Mouse (Mus musculus): Measurements from ENCODE around the gene Ptpn21. TPM values are rescaled to one million over a fixed set of nuclear protein-coding genes. Genes with fewer than 3 reads are reported as not detected.

Ptpn21 gene
- polyA plus RNA-seq, 1 experiment from 2014 or later = 7.0 TPM

DNA sequence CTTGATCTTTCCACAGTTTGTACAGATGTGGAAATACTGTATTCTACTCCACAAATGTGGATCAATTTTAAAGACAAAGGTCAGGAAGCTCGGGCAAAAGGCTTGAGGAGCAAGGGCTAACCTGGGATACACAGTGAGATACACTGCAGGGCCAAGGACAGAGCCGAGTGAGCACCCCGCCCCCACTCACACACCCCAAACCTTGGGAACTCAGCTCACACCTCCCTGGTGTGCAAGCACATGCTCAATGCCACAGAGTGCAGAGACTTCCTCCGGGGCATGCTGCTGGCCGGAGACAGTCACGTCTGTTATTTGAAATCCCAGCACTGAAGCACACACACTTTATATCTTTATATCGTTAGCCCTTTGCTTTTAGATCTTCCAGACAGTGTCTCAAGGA, 11.1 kb downstream of the Ptpn21 start:
- Histone ChIP-seq H3K27ac (ENCODE audit: low read length) (no peak overlapping the region), H3K4me2 (replicated peaks; ENCODE audit: low read depth, low read length) (no peak overlapping the region), H3K4me3 (ENCODE audit: low read length) (no peak overlapping the region), H3K9me3 (ENCODE audit: low read length) (no peaks in the 10 kb centered on the region), H3K27me3 (ENCODE audit: insufficient read depth, low read length) (no peaks in the 10 kb centered on the region), H3K9ac (replicated peaks; ENCODE audit: low read length) (no peak overlapping the region), H3K36me3 (ENCODE audit: insufficient read depth, low read length) (no peaks in the 10 kb centered on the region), H3K4me1 (ENCODE audit: insufficient read depth, low read length) (0 out of 2 replicates have a peak, but pooled peaks cover 6% of the 10 kb centered on the region)
- WGBS = 84% methylated on average over 7 of the region's 7 CpGs
- ATAC-seq (ENCODE audit: low FRiP score, low TSS enrichment) = no peak

DNA sequence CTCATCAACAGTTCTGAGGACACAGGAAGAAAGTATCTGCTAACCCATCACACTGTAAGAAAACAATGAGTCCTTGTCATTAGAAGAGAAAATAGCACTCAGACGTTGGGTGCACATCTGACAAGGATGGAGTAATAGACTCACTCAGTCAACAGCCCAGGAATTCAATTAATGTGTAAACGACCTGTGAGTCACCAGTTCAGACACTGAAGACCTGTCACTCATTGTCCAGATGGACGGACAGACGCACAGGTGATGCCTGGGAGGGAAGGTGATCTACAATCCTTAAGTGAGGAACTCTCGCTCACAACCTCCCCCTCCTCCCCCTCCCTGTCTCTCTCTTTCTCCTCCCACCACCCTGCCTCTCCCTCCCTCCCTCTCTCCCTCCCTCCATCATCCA, 12.2 kb downstream of the Ptpn21 start:
- Histone ChIP-seq H3K4me2 (replicated peaks; ENCODE audit: low read depth, low read length) (no peak overlapping the region), H3K27ac (ENCODE audit: low read length) (no peak overlapping the region), H3K4me3 (ENCODE audit: low read length) (no peak overlapping the region), H3K9me3 (ENCODE audit: low read length) (no peaks in the 10 kb centered on the region), H3K36me3 (ENCODE audit: insufficient read depth, low read length) (no peaks in the 10 kb centered on the region), H3K9ac (replicated peaks; ENCODE audit: low read length) (no peak overlapping the region), H3K27me3 (ENCODE audit: insufficient read depth, low read length) (no peaks in the 10 kb centered on the region), H3K4me1 (ENCODE audit: insufficient read depth, low read length) (peaks cover 10% of the 10 kb centered on the region)
- peak; percentile 80 for ATAC-seq (ENCODE audit: low FRiP score, low TSS enrichment)
- WGBS = 59% methylated on average over 5 of the region's 5 CpGs

- ATAC-seq (ENCODE audit: low FRiP score, low TSS enrichment) = no peak
- Histone ChIP-seq H3K4me2 (replicated peaks; ENCODE audit: low read depth, low read length) (no peak overlapping the region), H3K4me1 (ENCODE audit: insufficient read depth, low read length) (peaks cover 12% of the 10 kb centered on the region), H3K9ac (replicated peaks; ENCODE audit: low read length) (no peak overlapping the region), H3K9me3 (ENCODE audit: low read length) (no peaks in the 10 kb centered on the region), H3K4me3 (ENCODE audit: low read length) (no peak overlapping the region), H3K36me3 (ENCODE audit: insufficient read depth, low read length) (no peaks in the 10 kb centered on the region), H3K27ac (ENCODE audit: low read length) (no peak overlapping the region), H3K27me3 (ENCODE audit: insufficient read depth, low read length) (no peaks in the 10 kb centered on the region)
- 87% methylated on average over 7 of the region's 7 CpGs for WGBS
Observed at GRCm38 (mm10) chr12:98724224-98724623, 13.0 kb downstream of the Ptpn21 start.

DNA sequence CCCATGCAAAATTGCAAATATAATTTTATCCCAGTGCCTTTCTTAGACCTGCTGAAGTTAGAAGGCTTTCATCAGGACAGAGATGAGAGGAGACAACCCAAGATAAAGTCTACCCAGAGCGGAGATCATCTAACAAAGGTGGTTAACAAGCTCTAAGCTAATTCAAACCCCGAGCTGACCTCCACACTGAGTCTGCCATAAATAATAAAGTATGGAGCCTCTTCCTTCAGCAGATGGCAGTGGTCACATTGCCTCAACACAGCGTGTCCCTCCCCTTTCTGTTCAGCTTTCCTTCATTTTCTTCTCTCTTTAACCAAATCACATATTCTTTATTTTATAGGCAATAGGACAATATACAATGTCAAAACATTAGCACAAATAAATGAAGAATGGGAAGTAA, 16.2 kb downstream of the Ptpn21 start:
- Histone ChIP-seq H3K36me3 (ENCODE audit: insufficient read depth, low read length) (no peaks in the 10 kb centered on the region), H3K4me1 (ENCODE audit: insufficient read depth, low read length) (peaks cover 12% of the 10 kb centered on the region), H3K9ac (replicated peaks; ENCODE audit: low read length) (no peak overlapping the region), H3K4me2 (replicated peaks; ENCODE audit: low read depth, low read length) (no peak overlapping the region), H3K9me3 (ENCODE audit: low read length) (no peaks in the 10 kb centered on the region), H3K4me3 (ENCODE audit: low read length) (no peak overlapping the region), H3K27me3 (ENCODE audit: insufficient read depth, low read length) (no peaks in the 10 kb centered on the region), H3K27ac (ENCODE audit: low read length) (no peak overlapping the region)
- no peak for ATAC-seq (ENCODE audit: low FRiP score, low TSS enrichment)
- WGBS = 56% methylated on average over 3 of the region's 3 CpGs

- ATAC-seq (ENCODE audit: low FRiP score, low TSS enrichment) = no peak
- no peaks in the 10 kb centered on the region for H3K9me3 ChIP-seq (ENCODE audit: low read length)
- peaks cover 12% of the 10 kb centered on the region for H3K4me1 ChIP-seq (ENCODE audit: insufficient read depth, low read length)
- no peak overlapping the region for H3K9ac ChIP-seq (replicated peaks; ENCODE audit: low read length)
- H3K27me3 ChIP-seq (ENCODE audit: insufficient read depth, low read length) = no peaks in the 10 kb centered on the region
- no peak overlapping the region for H3K4me3 ChIP-seq (ENCODE audit: low read length)
- WGBS = 59% methylated on average over 3 of the region's 3 CpGs
- H3K36me3 ChIP-seq (ENCODE audit: insufficient read depth, low read length) = no peaks in the 10 kb centered on the region
- no peak overlapping the region for H3K4me2 ChIP-seq (replicated peaks; ENCODE audit: low read depth, low read length)
- no peak overlapping the region for H3K27ac ChIP-seq (ENCODE audit: low read length)
Observed at GRCm38 (mm10) chr12:98720628-98721027, 16.6 kb downstream of the Ptpn21 start.

DNA sequence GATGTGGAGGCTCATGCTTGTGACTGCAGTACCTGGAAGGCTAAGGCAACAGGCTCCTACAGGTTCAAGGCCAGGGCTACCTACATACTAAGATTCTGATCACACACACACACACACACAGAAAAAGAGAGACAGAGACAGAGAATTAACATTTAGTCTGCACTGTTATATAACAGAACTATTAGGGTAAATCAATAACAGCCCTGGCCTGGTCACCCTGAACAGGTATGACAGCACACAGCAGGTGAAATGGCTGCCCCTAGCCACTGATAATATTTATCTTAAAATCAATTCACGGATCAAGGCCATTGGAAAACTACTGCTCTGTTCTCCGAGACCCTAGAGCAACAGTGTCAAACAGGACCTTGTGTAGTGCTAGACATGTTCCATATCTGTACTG, 21.1 kb downstream of the Ptpn21 start:
- ATAC-seq (ENCODE audit: low FRiP score, low TSS enrichment) = peak; percentile 13; the same call in 1 of the 2 replicates
- Histone ChIP-seq H3K4me2 (replicated peaks; ENCODE audit: low read depth, low read length) (no peak overlapping the region), H3K4me1 (ENCODE audit: insufficient read depth, low read length) (peaks cover 21% of the 10 kb centered on the region), H3K36me3 (ENCODE audit: insufficient read depth, low read length) (no peaks in the 10 kb centered on the region), H3K9ac (replicated peaks; ENCODE audit: low read length) (no peak overlapping the region), H3K27me3 (ENCODE audit: insufficient read depth, low read length) (no peaks in the 10 kb centered on the region), H3K4me3 (ENCODE audit: low read length) (no peak overlapping the region), H3K9me3 (ENCODE audit: low read length) (no peaks in the 10 kb centered on the region), H3K27ac (ENCODE audit: low read length) (no peak overlapping the region)
- WGBS = 68% methylated on average over 2 of the region's 2 CpGs

GRCm38 (mm10) chr12:98714757-98715156, 22.4 kb downstream of the Ptpn21 start:
- H3K4me2 ChIP-seq (replicated peaks; ENCODE audit: low read depth, low read length) = no peak overlapping the region
- 56% methylated on average over 11 of the region's 11 CpGs for WGBS
- peaks cover 15% of the 10 kb centered on the region for H3K4me1 ChIP-seq (ENCODE audit: insufficient read depth, low read length)
- no peak overlapping the region for H3K27ac ChIP-seq (ENCODE audit: low read length)
- H3K9ac ChIP-seq (replicated peaks; ENCODE audit: low read length) = no peak overlapping the region
- no peak overlapping the region for H3K4me3 ChIP-seq (ENCODE audit: low read length)
- H3K27me3 ChIP-seq (ENCODE audit: insufficient read depth, low read length) = no peaks in the 10 kb centered on the region
- no peak for ATAC-seq (ENCODE audit: low FRiP score, low TSS enrichment)
- no peaks in the 10 kb centered on the region for H3K9me3 ChIP-seq (ENCODE audit: low read length)
- no peaks in the 10 kb centered on the region for H3K36me3 ChIP-seq (ENCODE audit: insufficient read depth, low read length)

DNA sequence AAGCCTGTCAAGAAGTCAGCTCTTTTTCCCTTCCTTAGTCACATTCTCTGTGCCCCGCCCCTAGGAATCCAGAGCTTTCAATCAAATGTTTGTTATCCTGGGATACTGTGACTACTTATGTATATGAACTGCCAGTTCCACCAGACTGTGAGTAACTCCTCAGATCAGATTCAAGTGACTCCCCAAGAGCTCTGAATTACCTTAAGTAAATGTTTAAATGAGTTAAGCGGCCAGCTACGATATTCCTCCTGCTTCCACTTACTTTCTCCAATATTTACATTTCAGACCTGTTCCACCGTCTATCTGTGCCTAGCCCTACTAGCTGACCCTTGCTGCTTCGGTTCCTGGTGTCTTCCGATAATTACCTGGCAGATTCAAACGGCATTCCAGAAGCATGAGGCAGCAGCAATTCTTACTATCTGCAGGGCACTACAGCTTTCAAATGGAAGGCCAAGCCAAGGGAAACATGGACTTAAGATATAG, 23.5 kb downstream of the Ptpn21 start:
- ATAC-seq (ENCODE audit: low FRiP score, low TSS enrichment) = no peak
- no peaks in the 10 kb centered on the region for H3K9me3 ChIP-seq (ENCODE audit: low read length)
- H3K4me3 ChIP-seq (ENCODE audit: low read length) = no peak overlapping the region
- 56% methylated on average over 7 of the region's 7 CpGs for WGBS
- H3K9ac ChIP-seq (replicated peaks; ENCODE audit: low read length) = no peak overlapping the region
- H3K36me3 ChIP-seq (ENCODE audit: insufficient read depth, low read length) = no peaks in the 10 kb centered on the region
- no peaks in the 10 kb centered on the region for H3K27me3 ChIP-seq (ENCODE audit: insufficient read depth, low read length)
- H3K27ac ChIP-seq (ENCODE audit: low read length) = 0 out of 2 replicates have a peak overlapping the region, but pooled peaks have one; percentile 18
- no peak overlapping the region for H3K4me2 ChIP-seq (replicated peaks; ENCODE audit: low read depth, low read length)
- peaks cover 15% of the 10 kb centered on the region for H3K4me1 ChIP-seq (ENCODE audit: insufficient read depth, low read length)

DNA sequence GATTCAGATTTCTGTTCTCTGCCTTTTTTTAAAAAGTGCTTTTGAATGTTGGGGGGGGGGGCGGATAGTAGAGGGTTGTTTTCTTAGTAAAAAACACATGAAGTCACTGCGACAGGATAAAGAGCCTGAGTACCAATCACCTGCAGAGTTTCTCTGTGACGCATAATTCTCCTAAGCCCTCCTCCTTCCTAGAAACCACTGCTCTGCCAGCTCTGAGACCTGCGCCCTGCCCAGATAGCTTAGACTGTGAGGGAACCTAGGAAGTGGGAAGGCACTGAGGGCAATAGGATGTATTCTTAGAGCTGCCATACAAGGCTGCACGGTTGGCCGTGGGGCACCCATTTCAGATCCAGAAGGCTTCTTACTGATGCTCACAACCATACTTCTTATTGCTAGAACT, 24.4 kb downstream of the Ptpn21 start:
- Histone ChIP-seq H3K9ac (replicated peaks; ENCODE audit: low read length) (no peak overlapping the region), H3K9me3 (ENCODE audit: low read length) (no peaks in the 10 kb centered on the region), H3K27ac (ENCODE audit: low read length) (no peak overlapping the region), H3K4me2 (replicated peaks; ENCODE audit: low read depth, low read length) (no peak overlapping the region), H3K4me1 (ENCODE audit: insufficient read depth, low read length) (peaks cover 15% of the 10 kb centered on the region), H3K36me3 (ENCODE audit: insufficient read depth, low read length) (no peaks in the 10 kb centered on the region), H3K27me3 (ENCODE audit: insufficient read depth, low read length) (no peaks in the 10 kb centered on the region), H3K4me3 (ENCODE audit: low read length) (no peak overlapping the region)
- no peak for ATAC-seq (ENCODE audit: low FRiP score, low TSS enrichment)
- 78% methylated on average over 6 of the region's 6 CpGs for WGBS

GRCm38 (mm10) chr12:98703961-98704360, 33.2 kb downstream of the Ptpn21 start:
- Histone ChIP-seq H3K27ac (ENCODE audit: low read length) (no peak overlapping the region), H3K9me3 (ENCODE audit: low read length) (no peaks in the 10 kb centered on the region), H3K9ac (replicated peaks; ENCODE audit: low read length) (no peak overlapping the region), H3K4me3 (ENCODE audit: low read length) (no peak overlapping the region), H3K36me3 (ENCODE audit: insufficient read depth, low read length) (peaks cover 11% of the 10 kb centered on the region; the same call in 1 of the 2 replicates), H3K4me2 (replicated peaks; ENCODE audit: low read depth, low read length) (no peak overlapping the region), H3K27me3 (ENCODE audit: insufficient read depth, low read length) (no peaks in the 10 kb centered on the region), H3K4me1 (ENCODE audit: insufficient read depth, low read length) (no peaks in the 10 kb centered on the region)
- WGBS = 91% methylated on average over 10 of the region's 10 CpGs
- ATAC-seq (ENCODE audit: low FRiP score, low TSS enrichment) = no peak

All from kidney, embryonic 16.5 days (tissue).